Mouse (Mus musculus): Measurements from ENCODE around the gene Agpat2. TPM values are rescaled to one million over a fixed set of nuclear protein-coding genes. Genes with fewer than 3 reads are reported as not detected.
A peak's percentile ranks its signal among the peaks of the same experiment; 100 is the strongest.

The Agpat2 gene
- total RNA-seq, 2 experiments from 2014 or later, result 0.85 to 1.2 TPM

DNA sequence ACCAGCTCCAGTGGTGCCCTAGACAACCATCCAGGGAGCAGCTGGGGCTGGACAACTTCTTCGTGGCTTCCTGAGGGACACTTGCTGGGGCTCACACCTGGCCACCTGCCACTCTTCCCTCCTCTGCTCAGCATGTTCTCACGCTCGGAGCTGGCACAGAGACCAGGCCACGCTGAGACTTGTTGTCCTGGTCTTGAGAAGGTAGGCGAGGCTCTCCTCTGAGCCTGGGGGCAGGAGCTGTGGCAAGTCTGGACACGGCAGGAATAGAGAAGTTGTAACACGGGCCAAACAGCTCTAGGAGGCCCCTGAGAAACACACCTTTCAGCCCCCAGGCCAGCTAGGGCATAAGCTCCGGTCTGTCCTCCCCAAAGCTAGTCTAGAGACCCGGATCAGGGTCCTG lies 50.3 kb downstream of the Agpat2 start:
- DNase-seq (ENCODE audit: low spot score in 2 of 2), result no peak
- intact Hi-C loops (cut with DNase I), result no loop called here

DNA sequence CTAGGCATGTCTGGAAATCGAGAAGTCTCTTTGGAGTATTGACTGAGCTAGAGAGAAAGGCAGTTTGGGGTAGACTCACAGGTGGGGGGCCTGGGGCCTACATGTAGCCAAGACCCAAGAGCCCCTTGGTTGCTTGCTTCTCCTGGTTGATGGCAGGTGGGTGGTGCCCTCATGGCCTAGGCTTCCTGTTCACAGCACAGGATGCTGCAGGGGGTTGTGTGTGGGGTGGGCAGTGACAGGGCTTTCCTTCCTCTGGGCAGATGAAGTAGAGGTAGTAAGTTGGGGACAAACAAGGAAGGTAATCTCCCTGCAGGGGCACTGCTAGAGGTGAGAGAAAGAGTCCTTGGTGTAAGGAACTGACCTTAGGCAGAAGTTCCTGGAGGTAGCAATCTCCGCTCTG lies 52.2 kb downstream of the Agpat2 start:
- no peak for DNase-seq (ENCODE audit: low spot score in 2 of 2)
- intact Hi-C loops (cut with DNase I), result no loop called here

DNA sequence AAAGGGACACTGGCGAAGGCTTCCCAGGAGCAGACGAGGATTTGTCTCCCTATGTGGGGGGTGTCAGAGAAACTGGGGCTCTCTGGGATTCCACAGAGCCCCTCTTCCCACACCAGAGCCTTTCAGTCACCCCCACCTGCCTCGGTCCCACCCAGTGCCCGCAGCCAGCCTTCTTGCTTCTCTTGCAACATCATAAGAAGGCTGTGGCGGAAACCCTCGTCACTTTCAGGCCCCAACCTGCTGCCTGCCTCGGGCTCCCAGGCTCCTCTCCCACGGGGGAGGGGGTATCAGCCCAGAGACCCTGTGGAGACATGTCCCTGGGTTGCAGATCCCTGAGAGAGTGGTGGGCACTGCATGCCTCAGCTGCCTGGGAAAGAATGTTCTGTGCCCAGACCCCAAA lies 52.8 kb downstream of the Agpat2 start:
- intact Hi-C loops (cut with DNase I), result no loop called here
- no peak for DNase-seq (ENCODE audit: low spot score in 2 of 2)

DNA sequence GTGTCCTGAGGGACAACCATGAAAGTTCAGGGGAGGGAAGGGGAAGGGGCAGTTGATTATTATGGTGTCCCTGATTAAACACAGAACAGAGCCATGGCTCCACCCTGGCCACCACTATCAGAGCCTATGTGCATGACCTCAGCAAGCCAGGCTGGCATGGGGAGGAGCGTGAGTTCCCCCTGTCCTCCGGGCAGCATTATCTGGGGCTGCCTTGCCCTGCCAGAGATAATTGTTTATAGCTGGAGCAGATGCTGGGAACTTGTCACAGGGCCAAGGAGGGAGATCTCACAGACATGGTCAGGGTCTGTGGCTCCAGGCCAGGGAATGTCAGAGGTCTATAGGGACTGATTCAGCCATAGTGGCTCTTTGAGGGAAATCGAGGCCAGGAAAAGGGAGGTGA lies 53.4 kb downstream of the Agpat2 start:
- intact Hi-C loops (cut with DNase I), result no loop called here
- DNase-seq (ENCODE audit: low spot score in 2 of 2), result no peak

DNA sequence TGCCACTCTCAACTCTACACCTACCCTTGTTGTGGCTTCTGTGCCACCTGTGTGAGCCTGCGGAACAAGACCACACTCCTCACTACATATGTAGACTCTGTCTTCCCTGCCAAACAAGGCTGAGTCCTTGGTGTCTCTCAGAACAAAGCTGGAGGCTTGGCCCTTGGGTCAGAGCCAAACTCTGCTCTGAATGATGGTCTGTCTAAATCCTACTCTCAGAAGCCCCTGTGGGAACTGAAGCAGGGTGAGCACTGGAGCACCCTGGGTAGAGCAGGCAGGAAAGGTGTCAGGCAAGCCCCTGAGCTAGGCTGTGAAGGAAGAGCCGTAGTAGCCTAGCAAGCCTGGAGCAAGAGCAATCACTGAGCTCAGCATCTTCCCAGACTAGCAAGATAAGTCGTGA lies 54.0 kb downstream of the Agpat2 start:
- no peak for DNase-seq (ENCODE audit: low spot score in 2 of 2)
- intact Hi-C loops (cut with DNase I), result no loop called here

DNA sequence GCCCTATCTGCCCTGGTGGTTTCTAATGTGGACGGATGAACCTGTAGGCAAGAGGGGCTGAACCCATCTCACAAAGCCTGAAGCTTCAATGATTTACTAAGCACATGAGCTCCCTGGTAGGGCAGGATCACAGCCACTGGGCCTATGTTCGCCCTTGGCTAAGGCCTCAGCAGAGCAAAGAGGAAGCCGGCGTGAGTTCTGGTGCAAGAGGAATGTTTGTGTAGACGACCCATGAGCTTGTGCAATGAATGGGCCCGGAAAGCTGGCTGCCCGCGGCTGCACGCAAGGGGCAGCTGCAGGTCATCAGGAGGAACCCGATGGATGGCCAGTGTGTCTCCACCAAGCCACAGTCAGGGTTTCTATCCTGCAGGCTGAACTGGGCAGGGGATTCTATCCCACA lies 54.4 kb downstream of the Agpat2 start:
- intact Hi-C loops (cut with DNase I), result no loop called here
- no peak for DNase-seq (ENCODE audit: low spot score in 2 of 2)

DNA sequence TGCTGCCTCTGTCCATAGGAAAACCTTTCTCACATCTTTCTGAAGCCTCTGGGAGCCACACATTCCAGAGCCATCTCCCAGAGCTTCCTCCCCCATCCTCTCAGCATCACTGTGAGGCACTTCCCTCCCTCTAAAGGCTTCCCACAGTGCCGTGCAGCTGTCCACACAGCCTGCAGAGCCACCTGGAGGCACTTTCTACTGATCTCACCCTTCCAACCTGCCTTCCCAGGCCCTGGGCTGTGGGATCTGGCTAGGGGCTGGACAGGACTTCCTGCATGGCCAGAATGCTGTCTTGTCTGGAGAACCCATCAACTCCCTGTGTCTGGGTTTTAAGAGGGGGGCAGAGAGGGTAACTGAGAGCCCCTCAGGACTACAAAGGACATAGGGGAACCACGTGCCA lies 56.7 kb downstream of the Agpat2 start:
- intact Hi-C loops (cut with DNase I), result no loop called here
- DNase-seq (ENCODE audit: low spot score in 2 of 2), result peak in 1 of 2 experiments; percentile 43

DNA sequence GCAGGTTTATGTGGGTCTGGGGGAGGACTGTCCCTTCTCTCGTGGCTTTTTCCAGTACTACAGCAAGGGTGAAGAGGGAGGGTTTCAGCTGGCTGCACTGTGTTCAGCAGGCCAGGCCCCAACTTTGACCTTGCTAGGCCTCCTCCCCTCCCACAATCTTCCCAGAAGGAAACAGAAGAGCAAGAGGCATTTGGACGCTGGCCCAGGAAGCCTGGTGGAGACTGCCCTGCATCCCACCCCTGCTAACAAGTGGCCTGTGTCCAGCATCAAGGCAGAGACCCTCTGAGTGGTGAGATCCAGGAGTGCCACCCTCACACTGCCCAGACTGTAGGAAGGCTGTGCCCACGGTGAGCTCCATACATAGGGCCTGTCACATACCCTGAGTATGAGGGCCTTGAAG lies 60.0 kb downstream of the Agpat2 start:
- DNase-seq (ENCODE audit: low spot score in 2 of 2), result no peak
- intact Hi-C loops (cut with DNase I), result no loop called here

DNA sequence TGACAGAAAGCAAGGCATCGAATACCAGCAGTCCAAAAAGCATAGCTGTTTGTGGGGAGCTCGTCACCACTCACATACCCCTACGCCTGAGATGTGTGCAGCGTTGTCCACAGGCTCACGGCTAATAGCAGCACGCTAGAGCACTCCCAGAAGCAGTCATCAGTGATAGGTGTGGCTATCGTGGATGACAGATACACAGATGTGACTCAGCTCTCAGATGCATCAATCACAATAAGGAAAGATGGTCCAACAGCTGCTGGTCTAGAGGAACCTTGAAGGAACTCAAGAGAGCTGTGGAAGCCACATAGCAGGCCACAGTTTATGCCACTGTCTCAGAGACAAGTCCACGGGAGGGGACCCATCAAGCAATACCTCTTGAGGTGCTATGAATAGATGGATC lies 60.4 kb downstream of the Agpat2 start:
- intact Hi-C loops (cut with DNase I), result no loop called here
- DNase-seq (ENCODE audit: low spot score in 2 of 2), result no peak

DNA sequence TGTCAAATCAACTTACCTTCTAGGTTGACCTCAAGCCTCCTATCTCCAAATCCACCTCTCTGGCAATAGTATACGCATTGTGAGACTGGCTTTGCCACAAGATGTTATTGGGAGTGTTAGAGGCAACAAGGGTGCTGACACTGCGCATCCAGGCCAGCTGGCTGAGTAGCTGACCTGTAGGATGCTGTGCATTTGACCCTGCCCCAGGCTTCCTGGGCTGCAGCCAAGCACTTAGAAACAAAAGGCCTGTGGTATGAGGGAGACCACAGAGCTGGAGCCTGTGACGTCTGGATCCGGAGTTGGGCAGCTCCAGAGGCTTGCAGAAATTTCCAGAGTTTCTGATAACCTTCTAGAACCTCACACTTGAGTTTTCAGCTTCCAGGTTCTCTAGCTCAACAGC lies 61.1 kb downstream of the Agpat2 start:
- intact Hi-C loops (cut with DNase I), result no loop called here
- DNase-seq (ENCODE audit: low spot score in 2 of 2), result no peak

Small RNA genes within 50 kb of the gene (microRNA-seq; reads per million reads assigned to microRNA genes)
- gene Mir126a (0.67 to 0.99 reads per million in 2 experiments), gene Mir126b (0 reads per million in 2 experiments)

Other genes with a start within 250 kb of the Agpat2 start
- gene Card9, start 243.5 kb downstream of the Agpat2 start, total RNA-seq (2021), result 1 to 10 TPM; 2.6 to 3.3 TPM
- gene Snapc4, start 223.8 kb downstream of the Agpat2 start, total RNA-seq (2021), result 10 to 100 TPM; 56.9 to 67.7 TPM
- 100 to 1,000 TPM; 146 to 163 TPM for gene Entr1, start 215.1 kb downstream of the Agpat2 start, total RNA-seq (2021)
- gene Pmpca, start 215.1 kb downstream of the Agpat2 start, total RNA-seq (2021), result 10 to 100 TPM; 92.3 to 92.8 TPM
- gene Inpp5e, start 195.2 kb downstream of the Agpat2 start, total RNA-seq (2021), result 10 to 100 TPM; 19.9 to 22.4 TPM
- 10 to 100 TPM; 43.1 to 49.2 TPM for gene Sec16a, start 159.2 kb downstream of the Agpat2 start, total RNA-seq (2021)
- gene Notch1, start 87.8 kb downstream of the Agpat2 start, total RNA-seq (2021), result 10 to 100 TPM; 17.4 to 28.9 TPM
- gene Egfl7, start 24.4 kb downstream of the Agpat2 start, total RNA-seq (2021), result 10 to 100 TPM; 68.0 to 81.4 TPM
- gene Gm20532, start 17.8 kb downstream of the Agpat2 start, total RNA-seq (2021), result not detected
- 10 to 100 TPM; 78.4 to 84.8 TPM for gene Fam69b, start 24.0 kb upstream of the Agpat2 start, total RNA-seq (2021)
- not detected for gene Lcn4, start 66.9 kb upstream of the Agpat2 start, total RNA-seq (2021)